Mouse (Mus musculus) left cerebral cortex, adult 11 months (tissue): ENCODE results near the gene Fam102b.

Experiments used
- DNase-seq: peaks from one replicate; pipeline ENCODE4 v3.0.0; 2022; ENCODE audit warnings: low spot score

The Fam102b gene

DNA sequence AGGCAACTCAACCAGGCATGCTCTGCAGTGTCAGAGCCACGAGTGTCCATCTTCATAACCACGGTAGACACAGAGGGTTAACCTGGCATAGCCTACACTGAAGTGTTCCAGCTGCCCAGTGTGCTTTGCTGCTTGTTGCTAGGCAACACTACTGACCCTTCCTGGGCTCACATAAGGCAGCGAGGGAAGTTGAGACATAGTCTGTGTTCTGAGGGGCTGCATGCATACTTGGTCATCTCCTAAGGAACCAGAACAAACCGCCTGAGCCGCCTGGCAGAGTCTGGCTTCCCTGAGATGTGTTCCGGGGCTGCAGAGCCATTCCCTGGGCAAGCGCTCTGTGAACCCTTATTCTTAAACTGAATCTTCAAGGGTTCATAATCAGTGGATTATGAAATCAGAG, 66.2 kb downstream of the Fam102b start:
- DNase-seq, result no peak

DNA sequence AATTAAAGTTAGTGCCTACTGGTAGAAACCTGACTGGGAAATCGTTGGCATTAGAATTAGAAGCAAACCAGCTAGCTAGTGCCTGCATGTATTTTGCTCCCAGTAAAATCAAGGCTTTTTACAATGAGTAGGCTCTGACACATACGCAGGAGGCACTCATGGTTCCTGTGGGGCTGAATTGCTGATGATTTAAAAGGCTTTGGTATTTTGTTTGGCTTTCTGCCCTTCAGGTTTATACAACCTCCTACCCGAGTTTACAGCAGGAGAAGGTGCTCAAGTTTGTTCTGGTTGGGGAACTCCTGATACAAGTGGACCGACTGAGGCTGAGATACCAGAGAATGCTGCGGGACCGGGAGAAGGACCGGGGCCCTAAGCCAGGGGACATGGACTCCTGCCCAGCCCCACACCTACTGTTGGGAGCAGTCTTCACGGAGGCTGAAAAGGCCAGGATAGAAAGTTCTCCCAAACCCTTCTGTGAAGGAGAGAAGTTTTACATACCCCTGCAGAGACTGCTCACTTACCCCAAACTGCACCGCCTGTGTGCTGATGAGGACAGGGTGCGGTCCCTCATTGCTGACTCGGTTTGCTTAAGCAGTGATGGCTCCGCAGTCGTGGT, 67.6 kb downstream of the Fam102b start:
- no peak for DNase-seq

DNA sequence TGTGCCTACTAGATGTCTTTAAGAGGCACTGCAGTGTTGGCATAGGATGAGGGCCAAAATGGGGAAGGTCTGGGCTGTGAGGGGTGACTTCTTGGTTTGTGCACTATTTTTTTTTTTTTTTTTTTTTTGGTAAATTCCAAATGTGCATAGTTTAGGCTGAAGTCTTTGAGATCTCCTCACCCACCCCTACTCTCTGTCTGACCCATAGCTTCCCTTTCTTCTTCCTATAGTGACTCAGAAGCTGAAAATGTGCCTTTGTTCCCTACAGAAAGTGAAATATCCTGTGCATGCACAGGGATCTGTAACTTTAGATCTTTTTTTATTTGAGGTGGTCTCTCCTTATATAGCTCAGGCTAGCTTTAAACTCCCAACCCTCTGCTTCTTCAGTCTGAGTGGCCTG, 69.4 kb downstream of the Fam102b start:
- no peak for DNase-seq

DNA sequence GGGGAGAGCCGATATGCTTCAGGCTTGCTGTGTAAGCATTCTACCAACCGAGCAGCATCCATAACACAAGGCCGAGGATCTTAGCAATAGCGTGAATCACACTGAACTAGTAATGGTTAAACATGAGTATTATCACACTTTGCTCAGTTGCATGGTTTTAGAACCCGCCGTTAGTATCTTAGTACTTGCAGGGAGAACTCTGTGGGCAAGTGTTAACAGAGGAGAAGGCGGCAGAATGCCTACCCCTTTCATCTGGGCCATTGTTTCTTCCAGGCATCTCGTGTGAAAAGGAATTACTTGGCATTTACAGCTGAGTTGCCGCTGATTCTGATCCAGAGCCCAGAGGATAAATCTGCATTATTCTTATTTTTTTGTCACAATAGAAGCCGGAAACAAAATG, 86.4 kb downstream of the Fam102b start:
- no peak for DNase-seq

DNA sequence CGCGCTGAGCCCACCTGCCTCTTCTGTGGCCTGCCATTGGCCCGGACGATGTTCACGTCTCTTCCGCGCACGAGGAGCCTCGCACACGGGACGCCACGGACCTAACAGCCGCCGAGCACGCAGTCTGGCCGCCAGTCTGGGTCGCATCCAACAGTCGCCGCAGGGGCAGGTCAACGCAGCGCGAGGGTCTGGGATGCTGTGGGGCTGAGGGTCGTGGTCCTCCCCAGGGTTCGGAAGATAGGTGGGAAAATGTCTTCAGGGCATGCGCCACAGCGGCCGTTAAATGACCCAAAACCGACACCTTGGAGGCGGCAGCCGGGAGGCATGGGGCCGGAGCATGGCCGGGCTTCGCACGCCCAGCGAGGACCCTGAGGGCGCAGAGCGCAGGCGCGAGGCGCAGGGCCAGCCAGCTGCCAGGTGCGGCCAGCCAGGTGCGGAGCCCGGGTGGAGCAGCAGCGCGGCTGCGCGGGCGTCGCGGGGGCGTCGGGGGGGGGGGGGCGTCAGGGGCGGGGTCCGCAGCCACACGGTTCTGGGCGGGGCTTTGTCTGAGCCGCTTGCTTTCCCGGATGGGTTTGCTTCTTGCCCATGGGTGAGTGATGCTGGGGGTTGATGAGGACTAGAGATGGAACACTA, 87.3 kb downstream of the Fam102b start, which contains the start of gene Gm9857:
TSS of gene Gm9857 (minus strand) at position 445 of the 633 bp plus-strand sequence.
- DNase-seq, result no peak

DNA sequence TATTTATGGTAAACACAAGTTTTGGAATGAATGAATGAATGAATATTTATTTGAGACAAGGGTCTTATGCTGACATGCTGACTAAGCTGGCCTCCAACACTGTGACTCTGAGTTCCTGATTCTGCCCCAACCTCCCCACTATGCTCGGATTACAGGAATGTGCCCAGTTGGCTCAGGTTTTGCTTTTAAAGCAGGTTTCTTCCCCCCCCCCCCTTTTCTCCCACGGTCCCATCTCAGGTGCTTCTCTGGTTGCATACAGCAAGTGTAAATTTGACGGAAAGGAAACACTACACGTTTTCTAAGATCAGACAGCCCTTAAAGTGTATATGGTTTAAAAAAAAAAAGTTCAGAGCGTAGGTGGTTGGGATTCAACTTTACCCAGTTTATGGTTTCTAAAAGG, 87.8 kb downstream of the Fam102b start, which contains the start of gene Henmt1:
TSS of gene Henmt1 (plus strand) at position 301 of the 400 bp plus-strand sequence.
- no peak for DNase-seq

DNA sequence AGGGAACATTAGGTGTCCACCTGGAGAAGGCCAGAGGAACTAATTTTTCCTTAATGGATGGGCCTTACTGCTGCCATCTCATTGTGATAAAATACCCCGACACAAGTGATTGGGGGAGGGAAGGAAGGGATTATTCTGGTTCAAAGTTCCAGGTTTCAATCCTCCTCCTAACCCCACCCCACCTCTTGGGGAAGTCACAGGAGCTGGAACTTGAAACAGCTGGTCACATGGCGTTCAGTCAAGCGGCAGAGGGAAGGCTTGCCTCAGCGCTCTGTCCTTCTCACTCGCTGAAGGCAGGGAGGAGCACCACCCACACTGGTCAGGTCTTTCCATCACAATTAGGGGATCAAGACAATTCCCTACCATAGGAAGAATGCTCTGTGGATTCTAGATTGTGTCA, 88.7 kb downstream of the Fam102b start:
- DNase-seq, result no peak

DNA sequence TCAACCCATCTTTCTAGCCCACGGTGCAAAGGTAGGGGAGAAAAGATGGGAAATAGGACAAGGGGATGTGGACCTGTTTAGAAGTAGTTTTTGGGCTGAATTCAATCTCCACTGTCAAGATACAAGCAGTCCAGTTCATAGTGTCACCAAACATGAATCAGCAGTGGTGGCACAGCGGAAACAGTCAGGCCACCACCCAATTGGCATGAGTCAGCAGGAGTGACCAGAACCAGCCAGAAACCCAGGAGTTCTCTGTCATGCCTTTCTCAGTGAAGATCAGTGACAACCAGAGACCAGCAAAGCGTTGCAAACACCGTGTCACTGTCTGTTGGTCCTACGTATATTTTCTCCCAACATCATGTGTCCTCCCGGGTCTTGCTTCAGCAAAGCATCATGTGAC, 93.8 kb downstream of the Fam102b start:
- DNase-seq, result no peak

DNA sequence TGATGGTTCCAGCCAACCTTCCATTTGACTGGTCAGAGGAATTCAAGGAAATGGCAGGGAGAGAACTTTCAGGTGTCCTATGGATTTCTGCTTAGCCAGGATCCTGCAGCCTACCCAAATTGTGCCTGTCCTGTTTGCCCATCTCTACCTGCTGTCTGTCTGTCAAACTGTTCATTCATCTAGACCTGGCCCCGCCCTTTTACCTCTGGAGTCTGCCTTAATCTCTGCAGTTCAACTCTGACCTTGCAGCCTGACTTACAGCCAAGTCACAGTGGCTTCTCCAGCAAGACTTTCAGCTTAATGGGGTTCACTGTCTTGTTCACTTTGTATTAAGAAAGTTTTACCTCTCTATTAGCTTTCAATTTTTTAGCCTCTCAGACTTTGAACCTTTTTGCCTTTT, 101.1 kb downstream of the Fam102b start:
- DNase-seq, result no peak

DNA sequence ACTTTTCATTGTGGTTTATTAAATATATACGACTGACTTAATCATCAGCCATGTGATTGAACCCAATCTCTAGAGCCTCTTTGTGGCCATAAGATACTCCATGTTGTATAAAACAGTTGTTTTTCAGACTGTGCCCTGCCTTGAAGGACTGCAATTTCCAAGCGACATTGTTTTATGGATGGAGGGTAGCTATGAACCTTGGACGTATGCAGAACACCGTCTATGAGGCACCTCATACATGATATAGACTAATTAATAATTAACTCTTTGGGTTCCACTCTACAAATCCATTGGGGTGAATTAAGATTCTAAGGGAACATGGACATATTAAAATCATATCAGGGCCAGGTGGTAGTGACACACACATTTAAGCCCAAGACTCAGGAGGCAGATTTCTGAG, 101.7 kb downstream of the Fam102b start:
- DNase-seq, result no peak

DNA sequence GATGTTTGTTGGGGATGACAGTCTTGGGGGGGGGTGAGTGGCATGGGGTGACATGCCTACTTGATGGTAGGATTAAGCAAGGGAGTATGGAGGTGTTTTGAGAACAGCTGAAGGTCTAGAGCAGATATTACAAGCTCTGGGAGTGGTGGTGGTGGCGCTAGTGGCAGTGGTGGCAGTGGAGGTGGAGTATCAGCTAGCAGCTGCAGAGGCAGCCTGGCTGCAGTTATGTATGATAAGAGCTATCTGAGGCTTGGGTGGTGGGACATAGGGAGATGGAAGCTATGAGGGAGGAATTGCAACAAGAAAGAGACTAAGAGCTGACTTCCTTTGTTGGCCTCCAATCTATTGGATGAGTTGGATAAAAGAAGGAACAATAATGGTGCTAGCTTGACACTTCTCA, 105.6 kb downstream of the Fam102b start:
- DNase-seq, result no peak
